Mouse (Mus musculus) liver, embryonic 13.5 days (tissue): ENCODE data around the gene Slc2a2. TPM values are rescaled to one million over a fixed set of nuclear protein-coding genes. Genes with fewer than 3 reads are reported as not detected.

Experiments
- ATAC-seq: fragments of 200-750 bp; cut with Nextera tagmentation; 2 replicates; pipeline ENCODE4 v1.8.0; 2017; ENCODE audit warnings: low read depth, mild to moderate bottlenecking, moderate number of reproducible peaks, moderate library complexity
- DNase-seq: peaks from one replicate; pipeline ENCODE4 v3.0.0; 2022
- H3K27ac ChIP-seq: fragments of 300-500 bp; sonication (generic); 2 replicates; pipeline ENCODE4 v1.5.1; 2015; ENCODE audit warnings: moderate library complexity, mild to moderate bottlenecking, inconsistent platforms
- H3K27me3 ChIP-seq: fragments of 300-500 bp; sonication (generic); 2 replicates; pipeline ENCODE4 v1.6.1; 2015; ENCODE audit warnings: mild to moderate bottlenecking, inconsistent platforms
- H3K36me3 ChIP-seq: fragments of 300-500 bp; sonication (generic); 2 replicates; pipeline ENCODE4 v1.6.1; 2015; ENCODE audit warnings: mild to moderate bottlenecking, inconsistent platforms
- H3K4me1 ChIP-seq: fragments of 300-500 bp; sonication (generic); replicated peaks from 2 replicates; pipeline ENCODE4 v1.6.1; 2015; ENCODE audit warnings: inconsistent platforms
- H3K4me2 ChIP-seq: fragments of 300-500 bp; sonication (generic); 2 replicates; pipeline ENCODE4 v1.6.1; 2015; ENCODE audit warnings: inconsistent platforms, mild to moderate bottlenecking, moderate library complexity
- H3K4me3 ChIP-seq: fragments of 300-500 bp; sonication (generic); replicated peaks from 2 replicates; pipeline ENCODE4 v1.5.1; 2015; ENCODE audit warnings: mild to moderate bottlenecking, inconsistent platforms
- H3K9ac ChIP-seq: fragments of 300-500 bp; sonication (generic); 2 replicates; pipeline ENCODE4 v1.6.1; 2015; ENCODE audit warnings: mild to moderate bottlenecking, inconsistent platforms
- H3K9me3 ChIP-seq: fragments of 300-500 bp; sonication (generic); replicated peaks from 2 replicates; pipeline ENCODE4 v1.6.1; 2016; ENCODE audit warnings: inconsistent platforms
- WGBS: fragments of 180-500 bp; shearing (Covaris S2); methylation state at CpG from one replicate; pipeline ENCODE4 v1.1.7; 2015; ENCODE audit not compliant: insufficient replicate concordance; 5-methylcytosine and 5-hydroxymethylcytosine counted together
- polyA plus RNA-seq: library from polyadenylated mRNA; unstranded; fragments of >200 nt; fragmentation: Nextera tagmentation; extraction: Ambion mirVana; gene quantifications from 2 replicates; pipeline ENCODE4 v1.2.1, GENCODE M21; 2015

Slc2a2 gene
- polyA plus RNA-seq, 1 experiment from 2014 or later: 19.1 TPM

DNA sequence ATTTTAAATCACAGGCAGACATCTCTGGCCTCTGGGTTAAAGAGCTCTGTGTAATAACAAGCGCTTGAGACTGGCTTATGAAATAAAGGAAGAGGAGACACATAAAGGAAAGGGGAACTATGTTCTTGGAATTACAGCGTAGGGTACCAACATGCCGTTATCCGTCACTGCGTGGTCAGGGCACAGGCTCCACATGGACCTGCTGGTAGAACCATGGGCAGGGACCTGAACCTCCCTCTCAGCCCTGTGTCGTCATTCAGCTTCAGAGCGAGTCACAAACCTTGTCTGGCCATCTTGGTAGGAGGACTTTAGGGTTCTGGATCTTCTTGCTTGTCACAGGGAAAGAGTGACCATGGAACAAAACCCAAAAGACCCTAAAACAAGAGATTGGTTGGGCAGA, 28.7 kb downstream of the Slc2a2 start:
- DNase-seq (no peak), ATAC-seq (no peak)
- Histone ChIP-seq H3K9ac (no peak overlapping the region), H3K27me3 (no peaks in the 10 kb centered on the region), H3K36me3 (no peaks in the 10 kb centered on the region), H3K4me1 (peaks cover 17% of the 10 kb centered on the region), H3K4me2 (no peak overlapping the region), H3K9me3 (no peaks in the 10 kb centered on the region), H3K27ac (no peak overlapping the region), H3K4me3 (no peak overlapping the region)
- WGBS: 79% methylated on average over 7 of the region's 7 CpGs

DNA sequence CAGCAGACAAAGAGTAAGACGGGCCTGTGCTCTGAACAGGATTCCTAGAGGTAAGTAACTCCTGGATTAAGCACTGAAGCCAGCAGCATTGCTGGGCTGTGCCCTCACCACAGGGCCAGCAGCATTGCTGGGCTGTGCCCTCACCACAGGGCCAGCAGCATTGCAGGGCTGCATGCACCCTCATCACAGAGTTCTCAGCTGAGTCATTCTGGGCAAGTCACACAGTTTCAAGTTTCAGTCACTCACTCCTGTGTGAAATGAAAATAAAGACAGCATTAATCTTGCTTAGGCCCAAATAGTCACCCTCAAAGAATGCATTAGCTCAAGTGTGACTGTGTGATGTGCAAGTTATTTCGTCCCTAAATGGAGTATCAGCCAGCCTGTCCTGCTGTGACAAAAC, 37.0 kb downstream of the Slc2a2 start:
- Histone ChIP-seq H3K9me3 (no peaks in the 10 kb centered on the region), H3K27ac (no peak overlapping the region), H3K4me1 (0 out of 2 replicates have a peak, but pooled peaks cover 3% of the 10 kb centered on the region), H3K4me2 (no peak overlapping the region), H3K9ac (no peak overlapping the region), H3K27me3 (no peaks in the 10 kb centered on the region), H3K4me3 (no peak overlapping the region), H3K36me3 (no peaks in the 10 kb centered on the region)
- 73% methylated on average over 2 of the region's 2 CpGs for WGBS
- ATAC-seq (no peak), DNase-seq (no peak)

DNA sequence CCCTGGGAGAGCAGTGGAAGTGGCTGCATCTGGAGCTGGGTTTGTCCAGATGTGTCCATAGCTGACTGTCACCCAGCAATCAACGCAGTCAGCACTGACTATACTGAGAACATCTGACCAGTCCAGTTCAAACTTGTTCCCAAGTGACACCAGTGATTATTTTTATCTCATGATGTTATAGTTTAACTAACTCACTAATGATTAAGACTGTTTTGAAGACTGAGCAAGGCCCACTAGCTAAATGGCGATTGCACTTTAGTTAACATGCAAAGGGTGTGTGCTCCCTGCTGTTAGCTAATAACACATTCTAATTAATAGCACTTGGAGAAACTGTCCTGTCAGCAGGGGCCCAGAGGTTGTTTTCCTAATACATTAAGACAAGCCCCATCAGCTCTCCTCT, 39.3 kb downstream of the Slc2a2 start:
- 56% methylated on average over 2 of the region's 2 CpGs for WGBS
- ATAC-seq: 0 out of 2 replicates have a peak, but pooled peaks have one; percentile 26
- H3K4me3 ChIP-seq: no peak overlapping the region
- H3K27me3 ChIP-seq: no peaks in the 10 kb centered on the region
- H3K9me3 ChIP-seq: no peaks in the 10 kb centered on the region
- no peak for DNase-seq
- no peak overlapping the region for H3K9ac ChIP-seq
- no peak overlapping the region for H3K4me2 ChIP-seq
- H3K4me1 ChIP-seq: peaks cover 5% of the 10 kb centered on the region; the same call in 1 of the 2 replicates
- H3K27ac ChIP-seq: no peak overlapping the region
- H3K36me3 ChIP-seq: no peaks in the 10 kb centered on the region

DNA sequence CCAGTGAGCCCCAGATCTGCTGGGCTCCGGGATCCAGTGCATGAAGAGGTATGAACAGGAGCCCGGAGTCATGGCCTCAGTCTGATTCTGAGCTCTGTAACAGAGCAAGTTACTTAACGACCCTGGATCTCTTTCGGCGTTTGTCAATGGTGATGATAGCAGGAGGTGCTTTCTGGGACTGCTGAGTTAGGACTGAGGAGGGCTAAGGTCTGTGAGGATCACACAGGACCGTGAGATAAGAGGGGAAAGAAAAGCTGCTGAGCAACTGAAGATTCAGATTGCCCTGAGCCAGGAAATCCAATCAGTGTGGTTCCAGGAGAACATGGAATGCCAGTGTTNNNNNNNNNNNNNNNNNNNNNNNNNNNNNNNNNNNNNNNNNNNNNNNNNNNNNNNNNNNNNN, 42.6 kb downstream of the Slc2a2 start:
- no peak for ATAC-seq
- WGBS: 42% methylated on average over 6 of the region's 6 CpGs
- H3K4me2 ChIP-seq: no peak overlapping the region
- no peaks in the 10 kb centered on the region for H3K9me3 ChIP-seq
- no peak overlapping the region for H3K27ac ChIP-seq
- no peak overlapping the region for H3K4me3 ChIP-seq
- H3K9ac ChIP-seq: no peak overlapping the region
- DNase-seq: no peak
- H3K27me3 ChIP-seq: no peaks in the 10 kb centered on the region
- no peaks in the 10 kb centered on the region for H3K36me3 ChIP-seq
- H3K4me1 ChIP-seq: peaks cover 5% of the 10 kb centered on the region; the same call in 1 of the 2 replicates

DNA sequence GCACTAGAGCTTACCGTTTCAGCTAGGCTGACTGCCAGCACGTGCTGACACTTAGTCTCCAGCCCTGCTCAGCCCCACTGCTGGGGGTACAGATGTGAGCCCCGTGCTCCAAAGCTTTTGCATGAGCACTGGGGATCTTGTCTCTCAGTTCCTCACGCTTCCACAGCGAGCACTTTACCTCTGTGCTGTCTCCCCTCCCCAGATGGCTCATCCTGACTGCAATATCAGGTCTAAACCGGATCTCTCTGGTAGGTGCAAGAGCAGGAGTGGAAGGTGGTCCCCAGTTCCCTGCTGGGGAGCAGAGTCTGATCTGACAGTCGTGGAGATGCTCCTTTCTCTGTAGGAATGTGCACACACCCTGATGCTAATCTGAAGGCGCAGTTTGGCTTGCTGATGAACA, 45.5 kb downstream of the Slc2a2 start:
- no peak overlapping the region for H3K4me2 ChIP-seq
- WGBS: 48% methylated on average over 8 of the region's 8 CpGs
- ATAC-seq: no peak

DNA sequence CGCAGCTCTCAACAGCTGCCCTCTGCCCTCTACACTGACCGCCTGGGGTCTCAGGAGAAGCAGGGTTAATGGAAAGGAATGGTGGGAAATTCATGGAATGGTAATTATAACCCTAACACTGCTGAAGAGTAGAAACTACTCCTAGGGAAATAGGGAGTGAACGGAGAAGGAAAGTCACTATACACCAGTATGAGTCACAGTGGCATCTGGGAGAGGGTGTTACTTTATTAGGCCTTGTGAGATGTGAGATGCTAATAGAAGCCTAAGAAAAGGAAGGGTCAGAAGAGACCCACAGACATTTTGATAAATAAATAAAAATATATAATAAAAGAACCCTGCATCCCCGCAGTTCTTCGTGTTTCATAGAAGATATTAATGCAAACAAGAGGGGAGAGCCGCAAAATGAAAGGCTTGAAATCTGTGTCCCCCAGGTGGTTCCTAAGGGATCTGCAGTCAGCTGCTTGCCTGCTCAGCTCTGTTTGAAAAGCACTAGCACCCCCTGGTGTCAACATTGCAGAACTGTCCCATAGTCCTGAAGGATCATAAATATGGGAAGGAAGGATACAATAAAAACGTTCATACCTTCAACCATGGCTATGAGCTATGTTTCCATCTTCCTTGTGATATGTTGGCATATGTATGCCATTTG, 48.3 kb downstream of the Slc2a2 start:
- Histone ChIP-seq H3K4me3 (no peak overlapping the region), H3K27ac (no peak overlapping the region), H3K9me3 (no peaks in the 10 kb centered on the region), H3K27me3 (no peaks in the 10 kb centered on the region), H3K9ac (no peak overlapping the region), H3K4me1 (no peaks in the 10 kb centered on the region), H3K4me2 (no peak overlapping the region), H3K36me3 (no peaks in the 10 kb centered on the region)
- peak; percentile 59 for DNase-seq
- WGBS: 31% methylated on average over 7 of the region's 7 CpGs
- ATAC-seq: peak; percentile 77

More for the DNA sequence above, 45.5 kb downstream of the Slc2a2 start:
- H3K4me1 ChIP-seq: peaks cover 3% of the 10 kb centered on the region; the same call in 1 of the 2 replicates
- H3K27me3 ChIP-seq: no peaks in the 10 kb centered on the region
- H3K36me3 ChIP-seq: no peaks in the 10 kb centered on the region
- no peak overlapping the region for H3K4me3 ChIP-seq
- H3K9ac ChIP-seq: no peak overlapping the region
- DNase-seq: no peak
- H3K9me3 ChIP-seq: no peaks in the 10 kb centered on the region
- no peak overlapping the region for H3K27ac ChIP-seq

DNA sequence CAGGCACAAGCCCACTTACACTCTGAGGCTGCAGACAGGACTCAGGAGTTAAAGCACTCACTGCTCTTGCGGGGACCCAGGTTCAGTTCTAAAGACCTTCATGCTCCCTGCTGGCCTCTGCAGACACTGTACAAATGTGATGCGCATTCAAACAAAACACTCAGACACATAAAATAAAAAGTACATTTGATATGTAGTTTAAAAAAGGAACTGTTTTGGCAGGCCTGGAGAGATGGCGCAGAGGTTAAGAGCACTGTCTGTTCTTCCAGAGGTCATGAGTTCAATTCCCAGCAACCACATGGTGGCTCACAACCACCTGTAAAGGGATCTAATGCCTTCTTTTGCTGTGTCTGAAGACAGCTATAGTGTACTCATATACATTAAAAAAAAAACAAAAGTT, 50.4 kb downstream of the Slc2a2 start:
- no peaks in the 10 kb centered on the region for H3K9me3 ChIP-seq

DNA sequence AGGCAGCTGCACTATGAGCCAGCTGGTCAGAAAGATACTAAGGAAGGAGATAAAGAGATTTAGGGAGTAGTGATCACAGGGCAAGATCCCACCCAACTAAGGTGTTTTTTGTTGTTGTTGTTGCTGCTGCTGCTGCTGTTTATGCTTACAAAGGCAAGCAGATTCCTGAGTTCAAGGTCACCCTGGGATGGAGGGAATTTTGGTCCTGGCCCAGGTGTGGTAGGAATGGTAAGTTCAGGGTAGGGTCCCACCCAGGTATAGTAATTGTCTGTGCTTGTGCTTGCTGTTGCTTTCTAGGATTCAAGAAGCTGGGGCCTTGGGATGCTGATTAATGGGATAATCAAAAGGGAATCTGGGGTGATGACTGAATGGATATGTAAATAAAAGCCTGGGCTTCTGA, 51.3 kb downstream of the Slc2a2 start:
- ATAC-seq: no peak
- DNase-seq: no peak
- no peak overlapping the region for H3K27ac ChIP-seq

More for the DNA sequence above, 50.4 kb downstream of the Slc2a2 start:
- H3K4me1 ChIP-seq: no peaks in the 10 kb centered on the region
- no peaks in the 10 kb centered on the region for H3K27me3 ChIP-seq
- no peaks in the 10 kb centered on the region for H3K36me3 ChIP-seq
- H3K9ac ChIP-seq: no peak overlapping the region
- H3K4me3 ChIP-seq: no peak overlapping the region
- H3K27ac ChIP-seq: no peak overlapping the region
- H3K4me2 ChIP-seq: no peak overlapping the region
- WGBS: 84% methylated on average over 3 of the region's 3 CpGs
- ATAC-seq (no peak), DNase-seq (no peak)

DNA sequence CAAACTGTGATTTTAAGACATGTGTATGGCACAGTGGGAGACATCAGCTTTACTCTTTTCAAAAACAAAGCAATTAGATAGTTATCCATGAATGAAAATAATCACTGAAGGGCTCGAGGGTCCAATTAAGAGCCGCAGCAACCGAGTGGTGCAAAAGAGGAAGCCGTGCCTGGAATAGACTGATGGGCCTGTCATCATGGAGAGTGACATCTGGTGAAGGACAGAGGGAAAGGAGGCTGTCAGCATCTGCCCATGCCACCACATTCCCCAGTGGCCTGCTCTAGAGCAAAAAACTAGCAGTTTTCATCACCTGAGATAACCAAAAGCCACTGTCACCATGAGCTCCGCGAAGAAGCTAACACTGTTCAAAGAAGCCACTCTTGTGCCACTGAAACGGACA, 57.8 kb downstream of the Slc2a2 start:
- no peaks in the 10 kb centered on the region for H3K36me3 ChIP-seq
- no peak overlapping the region for H3K4me3 ChIP-seq
- H3K4me2 ChIP-seq: no peak overlapping the region
- WGBS: 60% methylated on average over 7 of the region's 7 CpGs
- DNase-seq: no peak
- no peak overlapping the region for H3K27ac ChIP-seq
- H3K9ac ChIP-seq: no peak overlapping the region
- no peaks in the 10 kb centered on the region for H3K27me3 ChIP-seq
- H3K9me3 ChIP-seq: no peaks in the 10 kb centered on the region
- no peaks in the 10 kb centered on the region for H3K4me1 ChIP-seq
- no peak for ATAC-seq

More for the DNA sequence above, 51.3 kb downstream of the Slc2a2 start:
- Histone ChIP-seq H3K4me1 (no peaks in the 10 kb centered on the region), H3K27me3 (no peaks in the 10 kb centered on the region), H3K9ac (no peak overlapping the region), H3K4me2 (no peak overlapping the region), H3K4me3 (no peak overlapping the region), H3K9me3 (no peaks in the 10 kb centered on the region), H3K36me3 (no peaks in the 10 kb centered on the region)

DNA sequence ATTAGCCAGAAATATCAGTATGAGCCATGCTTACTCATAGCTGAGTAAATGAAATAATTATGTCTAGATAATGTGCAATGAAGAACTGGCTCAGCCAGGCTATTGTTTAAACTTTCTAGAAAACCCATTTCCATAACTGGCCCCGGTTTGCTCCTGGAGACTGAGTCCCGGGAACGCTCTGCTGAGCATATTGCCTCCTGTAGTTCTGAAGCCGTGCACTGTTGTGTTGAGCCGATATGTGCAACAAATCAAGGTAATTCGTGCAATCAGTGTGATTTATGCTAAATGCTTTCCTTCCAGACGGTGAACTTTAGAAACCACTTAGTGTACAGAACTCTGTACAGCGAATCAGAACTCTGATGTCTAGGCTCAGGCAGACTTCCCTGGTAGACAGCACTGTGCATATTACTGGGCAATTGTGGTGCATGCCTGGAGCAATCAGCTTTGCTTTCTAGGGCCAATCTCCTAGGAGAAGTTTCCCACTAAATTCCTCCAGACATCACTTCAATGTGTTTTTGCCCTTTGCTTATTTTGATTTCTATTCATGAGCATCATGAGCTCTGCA, 63.6 kb downstream of the Slc2a2 start:
- WGBS: 74% methylated on average over 8 of the region's 8 CpGs
- H3K4me2 ChIP-seq: no peak overlapping the region
- no peak for ATAC-seq
- no peak overlapping the region for H3K27ac ChIP-seq
- no peak overlapping the region for H3K4me3 ChIP-seq
- no peak overlapping the region for H3K9ac ChIP-seq
- no peaks in the 10 kb centered on the region for H3K27me3 ChIP-seq
- H3K9me3 ChIP-seq: no peaks in the 10 kb centered on the region
- DNase-seq: no peak
- H3K36me3 ChIP-seq: no peaks in the 10 kb centered on the region
- H3K4me1 ChIP-seq: no peaks in the 10 kb centered on the region

DNA sequence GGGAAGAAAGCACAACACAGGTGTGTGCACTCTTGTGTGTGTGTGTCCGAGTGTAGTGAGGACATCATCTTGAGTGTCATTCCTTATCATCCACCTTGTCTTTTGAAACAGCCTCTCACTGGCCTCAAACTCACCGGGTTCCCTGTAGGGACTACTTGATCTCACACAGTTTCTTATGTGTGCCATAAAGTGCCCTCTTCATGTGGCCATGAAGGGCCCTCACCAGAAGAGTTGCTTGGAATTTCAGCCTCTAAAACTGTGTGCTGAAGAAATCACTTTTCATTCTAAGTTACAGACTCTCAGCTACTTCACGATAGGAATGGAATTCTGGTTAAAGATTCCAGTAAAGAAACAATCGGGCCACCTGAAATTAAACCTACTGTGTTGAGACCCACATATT, 69.2 kb downstream of the Slc2a2 start:
- H3K27me3 ChIP-seq: no peaks in the 10 kb centered on the region
- H3K9me3 ChIP-seq: no peaks in the 10 kb centered on the region
- no peaks in the 10 kb centered on the region for H3K4me1 ChIP-seq
- H3K36me3 ChIP-seq: no peaks in the 10 kb centered on the region
- no peak overlapping the region for H3K4me3 ChIP-seq
- no peak overlapping the region for H3K27ac ChIP-seq
- no peak overlapping the region for H3K4me2 ChIP-seq
- DNase-seq: no peak
- no peak overlapping the region for H3K9ac ChIP-seq
- no peak for ATAC-seq
- whole genome bisulfite sequencing: 81% methylated on average over 4 of the region's 4 CpGs

DNA sequence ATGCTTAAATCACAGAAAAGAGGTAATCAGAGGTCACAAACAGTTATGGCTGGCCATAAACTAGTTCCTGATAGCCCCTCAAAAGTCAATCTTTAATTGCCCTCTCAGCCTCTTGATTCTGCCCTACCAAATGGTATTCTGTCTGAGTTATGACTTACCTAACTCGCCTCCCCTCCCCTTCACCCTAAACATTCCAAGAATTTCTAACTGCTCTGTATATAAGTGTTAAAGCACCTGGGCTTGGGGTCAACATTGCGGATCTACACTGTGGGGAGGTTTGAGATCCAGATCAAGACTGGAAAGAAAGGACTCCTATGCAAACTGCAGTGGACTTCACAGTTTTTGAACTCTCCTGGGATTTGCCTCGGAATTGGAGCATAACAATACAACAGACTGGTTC, 70.5 kb downstream of the Slc2a2 start:
- H3K27me3 ChIP-seq: no peaks in the 10 kb centered on the region
- no peak for DNase-seq
- no peaks in the 10 kb centered on the region for H3K4me1 ChIP-seq
- no peak overlapping the region for H3K27ac ChIP-seq
- H3K4me3 ChIP-seq: no peak overlapping the region
- H3K4me2 ChIP-seq: no peak overlapping the region
- no peak overlapping the region for H3K9ac ChIP-seq
- 66% methylated on average over 3 of the region's 3 CpGs for WGBS
- no peaks in the 10 kb centered on the region for H3K9me3 ChIP-seq
- H3K36me3 ChIP-seq: no peaks in the 10 kb centered on the region
- no peak for ATAC-seq
